Mouse (Mus musculus): ENCODE measurements around the gene Ooep.
A peak's percentile ranks its signal among the peaks of the same experiment; 100 is the strongest.
"Not testable (repeated sequence)": the region's sequence is repeated elsewhere in the genome, so short reads cannot be mapped to it uniquely, and the experiment has no call there.

Gene Ooep

GRCm38 (mm10) chr9:78365850-78366544 lies 12.5 kb downstream of the Ooep start:
- no peak for DNase-seq

- DNase-seq = no peak
Observed at GRCm38 (mm10) chr9:78364701-78365100, 13.8 kb downstream of the Ooep start.

GRCm38 (mm10) chr9:78363374-78363773 lies 15.2 kb downstream of the Ooep start:
- no peak for DNase-seq

GRCm38 (mm10) chr9:78360484-78360872 lies 18.0 kb downstream of the Ooep start:
- no peak for DNase-seq

GRCm38 (mm10) chr9:78359750-78360483 lies 18.6 kb downstream of the Ooep start:
- DNase-seq = no peak

GRCm38 (mm10) chr9:78358053-78358452 lies 20.5 kb downstream of the Ooep start:
- DNase-seq = peak; percentile 50 to 52

- no peak for DNase-seq
Observed at GRCm38 (mm10) chr9:78355611-78356010, 22.9 kb downstream of the Ooep start, which contains the start of gene Gsta2. Gsta2 (minus strand) TSS chr9:78355788.

- no peak for DNase-seq
Observed at GRCm38 (mm10) chr9:78354665-78355578, 23.6 kb downstream of the Ooep start.

- DNase-seq = no peak
Observed at GRCm38 (mm10) chr9:78351504-78352220, 26.9 kb downstream of the Ooep start.

GRCm38 (mm10) chr9:78350007-78350406 lies 28.5 kb downstream of the Ooep start:
- not testable (repeated sequence) for DNase-seq

- DNase-seq = not testable (repeated sequence)
Observed at GRCm38 (mm10) chr9:78349141-78349540, 29.4 kb downstream of the Ooep start.

- DNase-seq = not testable (repeated sequence)
Observed at GRCm38 (mm10) chr9:78348206-78349004, 30.1 kb downstream of the Ooep start.

GRCm38 (mm10) chr9:78347004-78347403 lies 31.5 kb downstream of the Ooep start:
- no peak for DNase-seq

GRCm38 (mm10) chr9:78345235-78345634 lies 33.3 kb downstream of the Ooep start:
- DNase-seq = not testable (repeated sequence)

- not testable (repeated sequence) for DNase-seq
Observed at GRCm38 (mm10) chr9:78343055-78343454, 35.5 kb downstream of the Ooep start.

GRCm38 (mm10) chr9:78342494-78342893 lies 36.0 kb downstream of the Ooep start:
- not testable (repeated sequence) for DNase-seq

- peak; percentile 19 to 24 for DNase-seq
Observed at GRCm38 (mm10) chr9:78340324-78340723, 38.2 kb downstream of the Ooep start.

GRCm38 (mm10) chr9:78337050-78337449 lies 41.5 kb downstream of the Ooep start:
- not testable (repeated sequence) for DNase-seq

- not testable (repeated sequence) for DNase-seq
Observed at GRCm38 (mm10) chr9:78327289-78327688, 51.2 kb downstream of the Ooep start, which contains the start of gene Omt2b. Omt2b (plus strand) TSS chr9:78327589.

All from cerebellum, postnatal 36 days (tissue).